Mouse (Mus musculus) 3134 (cell line): ENCODE data around the gene Tenm4.
"Not testable (repeated sequence)": the region's sequence is repeated elsewhere in the genome, so short reads cannot be mapped to it uniquely, and the experiment has no call there.

ENCODE experiments used
- DNase-seq: peaks from one replicate; pipeline ENCODE4 v3.0.0-alpha.2; 2011; ENCODE audit warnings: low spot score; ENCODE audit not compliant: insufficient read length; ENCODE audit errors: extremely low read depth

The Tenm4 gene

GRCm38 (mm10) chr7:96907971-96908680 lies 737.1 kb downstream of the Tenm4 start:
- no peak for DNase-seq

DNA sequence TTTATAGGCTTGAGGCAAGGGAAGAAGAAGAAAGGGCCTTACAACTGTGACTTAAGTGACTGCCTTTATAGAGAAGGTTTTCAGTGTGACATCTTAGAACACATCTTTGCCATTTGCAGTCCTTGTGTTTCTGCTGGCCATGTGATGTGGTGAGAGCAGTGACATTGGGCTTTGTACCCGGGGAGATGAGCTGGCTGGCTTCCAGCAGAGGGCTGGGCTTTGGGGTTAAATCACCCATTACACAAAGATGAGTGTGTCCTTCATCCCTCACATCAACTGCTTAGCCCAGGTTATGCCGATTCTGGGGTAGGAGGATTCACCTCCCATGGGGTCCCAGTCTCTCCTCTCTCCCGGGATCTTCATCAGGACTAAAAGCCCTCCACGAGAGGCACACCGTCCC lies 738.8 kb downstream of the Tenm4 start:
- DNase-seq, result peak; percentile 18

DNA sequence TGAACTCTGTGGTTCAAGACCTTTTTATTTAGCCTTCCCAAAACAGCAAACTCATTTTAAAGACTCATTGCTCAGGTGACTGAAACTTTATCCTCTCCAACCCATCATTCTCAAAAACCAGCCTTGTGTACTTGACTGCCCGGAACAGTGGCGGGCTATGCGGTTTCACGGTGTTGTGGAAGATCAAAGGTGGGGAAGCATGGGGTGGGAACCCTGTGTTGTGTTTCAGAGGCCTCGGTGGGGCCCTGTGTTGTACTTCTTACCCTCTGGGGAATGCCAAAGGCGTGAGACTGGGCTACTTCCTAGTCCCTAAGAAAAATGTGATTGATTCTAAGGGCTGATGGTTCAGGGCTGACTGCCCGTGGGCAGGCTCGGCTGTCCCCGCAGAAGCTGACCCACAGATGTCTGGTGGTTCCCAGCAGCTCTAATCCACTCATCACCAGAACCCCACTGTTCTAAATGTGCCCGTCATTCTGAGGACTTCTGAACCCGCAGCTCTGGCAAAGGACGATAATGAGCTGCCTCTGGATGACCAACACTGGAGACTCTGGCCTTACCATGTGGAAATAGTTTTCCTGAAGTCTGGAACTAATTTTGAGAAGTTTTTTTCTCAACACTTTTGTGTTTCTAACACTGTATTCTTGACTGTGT lies 739.4 kb downstream of the Tenm4 start:
- no peak for DNase-seq

DNA sequence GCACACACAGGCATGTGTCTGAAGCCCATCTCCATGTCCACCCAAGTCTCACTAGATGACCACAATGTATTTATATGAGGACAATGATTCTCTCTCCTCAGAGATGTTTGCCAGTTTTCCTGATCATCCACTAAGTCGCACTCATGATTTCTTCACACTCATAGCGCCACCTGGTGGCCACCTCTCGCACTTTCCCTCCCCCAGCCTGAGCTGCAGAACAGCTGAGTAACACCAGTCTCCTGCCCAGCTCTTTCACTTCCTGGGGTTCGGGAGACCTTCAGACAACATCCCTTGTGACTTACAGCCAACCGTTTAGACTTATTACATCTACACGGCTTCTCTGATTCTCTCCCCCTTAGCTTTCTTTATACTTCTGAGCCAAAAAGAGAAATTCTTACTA lies 743.0 kb downstream of the Tenm4 start:
- peak; percentile 49 for DNase-seq

GRCm38 (mm10) chr7:96915452-96916105 lies 744.5 kb downstream of the Tenm4 start:
- no peak for DNase-seq

DNA sequence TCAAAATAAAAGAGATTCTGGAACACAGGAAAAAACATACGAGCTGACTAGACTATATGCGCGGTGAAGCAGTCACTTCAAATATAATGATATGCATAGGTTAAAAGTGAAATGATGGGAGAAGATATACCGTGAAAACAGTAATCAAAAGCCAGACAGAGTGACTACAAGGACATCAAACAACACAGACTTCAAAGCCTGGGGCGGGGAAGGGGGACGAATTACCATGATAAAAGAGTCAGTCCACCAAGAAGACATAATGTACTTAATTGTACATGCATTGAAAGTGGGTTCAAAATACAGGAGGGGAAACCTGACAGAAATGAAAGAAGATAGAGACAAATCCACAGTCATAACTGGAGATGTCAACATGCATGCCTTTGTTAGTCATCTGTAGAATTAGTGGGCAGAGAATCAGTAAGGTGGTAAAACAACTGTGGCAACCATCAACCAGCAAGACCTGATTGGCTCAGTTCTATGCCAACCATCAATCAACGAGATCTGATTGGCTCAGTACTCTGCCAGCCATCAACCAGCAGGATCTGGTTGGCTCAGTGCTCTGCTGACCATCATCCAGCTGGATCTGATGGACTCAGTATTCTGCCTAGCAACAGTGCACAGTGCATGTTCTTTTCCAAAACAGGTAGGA lies 749.5 kb downstream of the Tenm4 start:
- no peak for DNase-seq

DNA sequence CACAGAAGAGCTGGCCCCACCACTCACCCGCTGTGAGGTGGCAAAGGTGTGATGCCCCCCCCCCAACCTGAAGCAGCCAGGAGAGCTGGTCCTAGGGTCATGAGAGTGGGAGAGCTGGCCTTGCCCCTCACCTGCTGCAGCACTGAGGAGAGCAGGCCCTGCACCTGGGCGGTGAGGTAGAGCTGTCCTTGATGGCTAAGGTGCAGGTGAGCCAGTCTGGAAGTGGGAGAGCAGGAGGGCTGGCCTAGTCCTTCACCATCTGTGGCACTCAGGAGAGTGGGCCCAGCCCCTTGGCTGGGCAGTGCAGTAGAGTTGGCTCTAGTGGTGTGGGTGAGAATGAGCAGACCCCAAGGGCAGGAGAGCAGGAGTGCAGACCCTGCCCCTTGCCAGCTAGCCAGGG lies 751.9 kb downstream of the Tenm4 start:
- DNase-seq, result no peak

- DNase-seq, result no peak
Observed at GRCm38 (mm10) chr7:96943715-96944377, 772.8 kb downstream of the Tenm4 start.

GRCm38 (mm10) chr7:96946501-96946900 lies 775.5 kb downstream of the Tenm4 start:
- not testable (repeated sequence) for DNase-seq

- peak; percentile 97 for DNase-seq
Observed at GRCm38 (mm10) chr7:96951281-96952051, 780.4 kb downstream of the Tenm4 start, which contains the start of gene Nars2. Gene Nars2, plus strand, starts transcription at chr7:96951505.

DNA sequence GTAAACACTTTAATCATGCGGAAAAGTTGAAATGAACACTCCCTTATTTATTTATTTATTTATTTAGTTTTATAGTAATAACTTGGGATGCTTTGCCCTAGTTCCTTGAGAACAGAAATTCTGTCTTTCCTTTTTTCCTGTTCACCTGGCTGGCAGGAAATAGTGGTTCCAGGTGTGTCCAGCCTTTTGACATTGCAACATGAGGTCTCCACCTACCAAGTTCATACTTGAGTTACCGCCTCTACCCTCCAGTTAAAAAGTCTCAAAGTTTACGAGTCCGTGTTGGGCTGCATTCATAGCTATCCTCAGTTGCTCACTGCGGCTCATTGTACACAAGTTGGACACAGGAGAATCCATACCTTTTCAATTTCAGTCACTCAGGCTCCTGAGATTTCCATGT lies 781.0 kb downstream of the Tenm4 start:
- no peak for DNase-seq

GRCm38 (mm10) chr7:96959168-96959567 lies 788.1 kb downstream of the Tenm4 start:
- DNase-seq, result no peak
